Mouse (Mus musculus): ENCODE measurements around the gene Mrps15. TPM values are rescaled to one million over a fixed set of nuclear protein-coding genes. Genes with fewer than 3 reads are reported as not detected.
A peak's percentile ranks its signal among the peaks of the same experiment; 100 is the strongest.

Mrps15 gene
- polyA plus RNA-seq, 1 experiment from 2014 or later: 151 TPM

DNA sequence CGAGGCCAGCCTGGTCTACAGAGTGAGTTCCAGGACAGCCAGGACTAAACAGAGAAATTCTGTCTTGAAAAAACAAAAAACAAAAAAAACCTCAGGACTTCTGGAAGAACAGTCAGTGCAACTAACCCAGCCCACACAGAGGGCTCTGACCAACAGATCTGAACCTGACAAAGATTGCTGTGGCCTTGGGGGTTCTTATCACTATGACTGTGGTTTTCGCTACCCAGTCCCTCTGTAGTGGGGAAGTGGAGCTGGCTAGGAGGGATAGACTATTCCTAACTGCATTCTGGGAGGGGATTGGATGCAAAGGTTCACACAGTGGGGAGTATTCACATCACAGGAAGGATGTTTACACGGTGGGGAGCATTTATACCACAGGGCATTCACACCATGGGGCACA lies 17.7 kb upstream of the Mrps15 start:
- H3K36me3 ChIP-seq (ENCODE audit: control insufficient read depth, insufficient read depth, low read length): no peaks in the 10 kb centered on the region
- H3K4me1 ChIP-seq (ENCODE audit: control insufficient read depth, insufficient read depth, low read length): no peaks in the 10 kb centered on the region
- WGBS: 71% methylated on average over 3 of the region's 3 CpGs
- no peak overlapping the region for H3K4me2 ChIP-seq (ENCODE audit: low read depth, low read length)
- H3K9ac ChIP-seq (ENCODE audit: low read depth, low read length): no peak overlapping the region
- no peaks in the 10 kb centered on the region for H3K9me3 ChIP-seq (ENCODE audit: control insufficient read depth, low read length)
- no peaks in the 10 kb centered on the region for H3K27me3 ChIP-seq (replicated peaks; ENCODE audit: control insufficient read depth, insufficient read depth, low read length)
- no peak for ATAC-seq
- no peak overlapping the region for H3K4me3 ChIP-seq (ENCODE audit: low read length)
- no peak overlapping the region for H3K27ac ChIP-seq (ENCODE audit: low read length)

DNA sequence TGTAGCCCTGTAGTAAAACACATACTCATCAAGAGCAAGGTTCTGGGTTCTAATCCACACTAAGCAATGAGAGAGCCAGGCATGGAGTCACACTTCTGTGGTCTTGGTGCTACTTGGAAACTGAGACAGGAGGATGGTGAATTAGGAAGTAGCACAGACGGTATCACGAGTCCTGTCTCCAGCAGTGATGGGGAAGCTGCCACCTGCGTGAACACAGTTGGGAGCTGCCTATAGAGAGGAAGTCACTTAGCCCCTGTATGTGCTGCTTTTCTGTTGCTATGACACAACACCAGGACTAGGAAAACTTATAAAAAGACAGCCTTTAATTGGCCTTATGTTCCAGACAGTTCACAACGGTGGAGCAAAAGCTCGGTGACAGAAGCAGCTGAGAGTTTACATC lies 16.0 kb upstream of the Mrps15 start:
- Histone ChIP-seq H3K4me2 (ENCODE audit: low read depth, low read length) (no peak overlapping the region), H3K36me3 (ENCODE audit: control insufficient read depth, insufficient read depth, low read length) (no peaks in the 10 kb centered on the region), H3K27ac (ENCODE audit: low read length) (no peak overlapping the region), H3K4me3 (ENCODE audit: low read length) (no peak overlapping the region), H3K27me3 (replicated peaks; ENCODE audit: control insufficient read depth, insufficient read depth, low read length) (no peaks in the 10 kb centered on the region), H3K9ac (ENCODE audit: low read depth, low read length) (no peak overlapping the region), H3K4me1 (ENCODE audit: control insufficient read depth, insufficient read depth, low read length) (no peaks in the 10 kb centered on the region), H3K9me3 (ENCODE audit: control insufficient read depth, low read length) (no peaks in the 10 kb centered on the region)
- no peak for ATAC-seq
- WGBS: 71% methylated on average over 5 of the region's 5 CpGs

DNA sequence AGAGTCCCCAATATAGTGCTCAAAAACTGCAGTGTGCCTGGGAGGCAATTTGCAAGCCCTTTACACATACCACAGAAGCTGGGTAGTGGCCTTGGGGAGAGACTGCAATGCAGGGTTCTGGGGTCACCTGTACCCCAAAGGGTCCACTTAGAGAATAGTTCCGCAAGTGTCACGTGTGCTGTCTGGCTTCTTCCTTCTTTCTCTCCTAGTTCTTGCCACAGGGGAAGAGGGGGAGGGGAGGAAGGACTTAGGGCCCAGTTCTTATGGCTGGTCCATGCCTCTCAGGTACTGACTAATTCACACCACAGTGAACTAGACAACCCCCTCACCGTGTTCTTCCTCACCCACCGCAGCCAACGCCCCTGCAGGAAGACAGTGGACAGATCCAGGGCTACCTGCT lies 11.3 kb upstream of the Mrps15 start:
- no peaks in the 10 kb centered on the region for H3K4me1 ChIP-seq (ENCODE audit: control insufficient read depth, insufficient read depth, low read length)
- WGBS: 89% methylated on average over 5 of the region's 5 CpGs
- no peak overlapping the region for H3K27ac ChIP-seq (ENCODE audit: low read length)
- no peak overlapping the region for H3K9ac ChIP-seq (ENCODE audit: low read depth, low read length)
- H3K4me2 ChIP-seq (ENCODE audit: low read depth, low read length): no peak overlapping the region
- H3K4me3 ChIP-seq (ENCODE audit: low read length): no peak overlapping the region
- no peak for ATAC-seq
- no peaks in the 10 kb centered on the region for H3K36me3 ChIP-seq (ENCODE audit: control insufficient read depth, insufficient read depth, low read length)
- no peaks in the 10 kb centered on the region for H3K27me3 ChIP-seq (replicated peaks; ENCODE audit: control insufficient read depth, insufficient read depth, low read length)
- no peaks in the 10 kb centered on the region for H3K9me3 ChIP-seq (ENCODE audit: control insufficient read depth, low read length)

DNA sequence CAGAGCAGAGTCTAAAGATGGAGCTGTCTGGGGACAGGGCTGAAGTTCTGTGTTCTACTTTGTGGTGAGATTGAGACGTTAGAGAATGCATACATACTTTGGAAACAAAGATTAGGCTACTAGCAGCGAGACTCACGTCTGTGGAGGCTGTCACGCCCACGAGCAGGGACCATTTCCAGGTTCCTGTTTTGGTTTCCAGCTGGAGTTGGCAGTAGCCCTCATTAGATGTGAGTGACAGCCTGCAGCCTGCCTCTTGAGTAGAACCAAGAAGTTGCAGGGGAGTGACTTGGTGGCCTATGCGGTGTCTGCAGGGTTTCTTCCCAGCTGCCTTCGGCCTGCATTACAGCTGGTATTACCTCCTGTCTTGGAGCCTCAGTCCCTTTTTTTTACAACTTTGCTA lies 4.9 kb downstream of the Mrps15 start:
- H3K4me3 ChIP-seq (ENCODE audit: low read length): no peak overlapping the region
- H3K4me1 ChIP-seq (ENCODE audit: control insufficient read depth, insufficient read depth, low read length): peaks cover 10% of the 10 kb centered on the region
- H3K4me2 ChIP-seq (ENCODE audit: low read depth, low read length): no peak overlapping the region
- no peak for ATAC-seq
- no peaks in the 10 kb centered on the region for H3K9me3 ChIP-seq (ENCODE audit: control insufficient read depth, low read length)
- WGBS: 79% methylated on average over 7 of the region's 7 CpGs
- peaks cover 21% of the 10 kb centered on the region for H3K36me3 ChIP-seq (ENCODE audit: control insufficient read depth, insufficient read depth, low read length)
- no peak overlapping the region for H3K27ac ChIP-seq (ENCODE audit: low read length)
- no peak overlapping the region for H3K9ac ChIP-seq (ENCODE audit: low read depth, low read length)
- no peaks in the 10 kb centered on the region for H3K27me3 ChIP-seq (replicated peaks; ENCODE audit: control insufficient read depth, insufficient read depth, low read length)

DNA sequence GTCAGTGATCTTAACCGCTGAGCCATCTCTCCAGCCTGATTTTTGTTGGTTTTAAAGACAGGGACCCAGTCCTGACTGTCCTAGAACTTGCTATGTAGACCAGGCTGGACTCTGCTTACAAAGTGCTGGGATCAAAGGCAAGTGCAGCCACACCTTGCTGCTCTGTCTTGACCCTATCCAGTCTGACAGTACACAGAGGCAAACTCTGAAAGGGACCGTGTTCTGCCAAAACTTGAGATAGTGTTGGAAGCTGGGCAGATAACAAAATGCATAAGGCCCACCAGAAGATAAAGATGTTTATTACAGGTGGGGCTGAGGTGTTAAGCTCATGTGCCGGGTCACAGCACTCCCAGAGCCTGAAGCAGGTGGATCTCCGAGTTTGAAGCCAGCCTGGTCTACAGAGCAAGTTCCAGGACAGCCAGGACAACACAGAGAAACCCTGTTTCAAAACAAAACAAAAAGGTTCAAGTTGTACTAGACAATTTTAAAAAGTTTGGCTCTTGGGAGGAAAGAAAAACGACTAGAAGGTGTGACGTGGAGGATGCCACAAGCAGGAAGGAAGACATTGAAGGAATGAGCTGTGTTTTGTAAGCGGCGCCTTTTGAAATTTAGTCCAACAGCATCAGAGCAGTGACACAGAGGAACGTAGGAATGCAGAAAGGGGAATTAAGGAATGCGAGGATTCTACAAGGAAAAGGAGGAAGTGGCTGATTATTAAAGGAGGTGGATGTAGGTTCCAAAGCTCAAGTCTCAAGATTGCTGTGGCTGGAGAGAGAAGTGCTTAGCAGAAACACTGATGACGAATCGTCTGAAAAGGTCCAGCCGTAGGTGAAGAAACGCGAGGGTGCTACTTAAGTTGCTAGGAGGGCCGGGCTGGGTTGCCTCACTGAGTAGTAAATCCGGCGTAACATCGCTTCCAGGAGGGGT lies 10.7 kb downstream of the Mrps15 start:
- no peaks in the 10 kb centered on the region for H3K27me3 ChIP-seq (replicated peaks; ENCODE audit: control insufficient read depth, insufficient read depth, low read length)
- peak overlapping the region; percentile 43 for H3K9ac ChIP-seq (ENCODE audit: low read depth, low read length)
- ATAC-seq: peak; percentile 45
- 11% methylated on average over 19 of the region's 19 CpGs for WGBS
- H3K9me3 ChIP-seq (ENCODE audit: control insufficient read depth, low read length): no peaks in the 10 kb centered on the region
- H3K36me3 ChIP-seq (ENCODE audit: control insufficient read depth, insufficient read depth, low read length): peaks cover 12% of the 10 kb centered on the region
- peak overlapping the region; percentile 67 for H3K4me3 ChIP-seq (ENCODE audit: low read length)
- H3K4me2 ChIP-seq (ENCODE audit: low read depth, low read length): peak overlapping the region; percentile 79
- peak overlapping the region; percentile 62; the same call in 1 of the 2 replicates for H3K27ac ChIP-seq (ENCODE audit: low read length)
- peaks cover 11% of the 10 kb centered on the region for H3K4me1 ChIP-seq (ENCODE audit: control insufficient read depth, insufficient read depth, low read length)

DNA sequence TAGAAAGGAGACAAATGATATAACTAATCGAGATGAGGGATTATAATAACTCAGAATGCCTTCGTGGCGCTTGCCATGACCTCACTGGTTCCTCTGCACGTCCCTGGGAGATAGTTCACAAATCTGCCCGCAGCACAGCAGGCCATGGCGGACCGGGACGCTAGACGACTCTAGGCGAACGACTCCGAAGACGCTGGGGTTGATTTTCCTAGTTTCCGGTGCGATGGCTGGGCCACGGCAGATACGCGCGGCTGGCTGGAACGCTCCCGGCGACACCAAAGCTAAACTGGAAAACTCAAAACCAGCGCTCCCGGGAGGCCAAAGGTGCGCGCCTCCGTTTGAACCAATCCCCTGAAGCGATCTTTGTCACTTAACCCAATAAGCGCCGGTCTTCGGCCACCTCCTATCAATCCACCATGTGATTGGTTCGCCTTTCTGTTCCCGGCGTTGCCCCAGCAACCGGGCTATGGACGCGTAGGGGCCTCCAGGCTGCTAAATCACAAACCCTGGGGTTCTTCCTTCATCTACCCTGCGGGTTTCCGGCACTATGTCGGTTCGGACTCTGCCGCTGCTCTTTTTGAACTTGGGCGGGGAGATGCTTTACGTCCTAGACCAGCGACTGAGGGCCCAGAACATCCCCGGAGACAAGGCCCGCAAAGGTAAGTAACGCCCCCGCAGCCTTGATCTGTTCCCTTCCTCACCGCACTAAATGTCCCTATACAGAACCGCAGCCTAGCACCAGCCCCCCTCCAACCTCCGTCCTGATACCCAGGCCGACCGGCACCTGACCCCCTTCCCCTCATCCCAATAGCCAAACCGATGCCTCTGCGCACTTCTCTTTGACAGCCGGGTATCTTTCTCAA lies 11.6 kb downstream of the Mrps15 start, which contains the start of gene Oscp1:
TSS of gene Oscp1 (plus strand) at position 432 of the 863 bp plus-strand sequence.
- no peaks in the 10 kb centered on the region for H3K9me3 ChIP-seq (ENCODE audit: control insufficient read depth, low read length)
- H3K27me3 ChIP-seq (replicated peaks; ENCODE audit: control insufficient read depth, insufficient read depth, low read length): no peaks in the 10 kb centered on the region
- ATAC-seq: peak; percentile 99
- H3K9ac ChIP-seq (ENCODE audit: low read depth, low read length): peak within 1 kb of the TSS; percentile 64
- H3K4me3 ChIP-seq (ENCODE audit: low read length): peak within 1 kb of the TSS; percentile 67
- peak within 1 kb of the TSS; percentile 62; the same call in 1 of the 2 replicates for H3K27ac ChIP-seq (ENCODE audit: low read length)
- H3K4me1 ChIP-seq (ENCODE audit: control insufficient read depth, insufficient read depth, low read length): peaks cover 11% of the 10 kb centered on the region
- peaks cover 12% of the 10 kb centered on the region for H3K36me3 ChIP-seq (ENCODE audit: control insufficient read depth, insufficient read depth, low read length)
- peak within 1 kb of the TSS; percentile 79 for H3K4me2 ChIP-seq (ENCODE audit: low read depth, low read length)
- WGBS: 1% methylated on average over 57 of the region's 57 CpGs

DNA sequence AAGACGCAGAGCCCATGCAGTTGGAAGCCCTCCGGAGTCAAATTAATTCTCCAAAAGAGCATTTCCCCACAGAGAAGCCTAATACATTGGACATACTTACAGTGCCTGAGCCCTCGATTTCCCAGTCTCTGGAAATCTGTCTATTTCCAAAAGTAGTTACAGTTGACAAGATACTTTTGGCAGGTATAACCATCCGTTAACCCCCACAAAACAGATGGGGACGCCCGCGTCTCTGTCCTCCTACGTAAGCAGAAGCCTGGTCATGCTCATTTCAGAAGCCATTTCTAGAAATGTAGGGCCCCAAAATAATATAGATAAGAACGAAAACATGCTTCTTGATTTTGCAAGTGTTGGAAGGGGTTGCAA lies 12.3 kb downstream of the Mrps15 start:
- Histone ChIP-seq H3K9me3 (ENCODE audit: control insufficient read depth, low read length) (no peaks in the 10 kb centered on the region), H3K4me3 (ENCODE audit: low read length) (peak overlapping the region; percentile 67), H3K4me1 (ENCODE audit: control insufficient read depth, insufficient read depth, low read length) (peaks cover 11% of the 10 kb centered on the region), H3K27me3 (replicated peaks; ENCODE audit: control insufficient read depth, insufficient read depth, low read length) (no peaks in the 10 kb centered on the region), H3K27ac (ENCODE audit: low read length) (no peak overlapping the region), H3K9ac (ENCODE audit: low read depth, low read length) (peak overlapping the region; percentile 64), H3K4me2 (ENCODE audit: low read depth, low read length) (peak overlapping the region; percentile 79), H3K36me3 (ENCODE audit: control insufficient read depth, insufficient read depth, low read length) (peaks cover 11% of the 10 kb centered on the region)
- WGBS: 37% methylated on average over 9 of the region's 9 CpGs
- no peak for ATAC-seq

DNA sequence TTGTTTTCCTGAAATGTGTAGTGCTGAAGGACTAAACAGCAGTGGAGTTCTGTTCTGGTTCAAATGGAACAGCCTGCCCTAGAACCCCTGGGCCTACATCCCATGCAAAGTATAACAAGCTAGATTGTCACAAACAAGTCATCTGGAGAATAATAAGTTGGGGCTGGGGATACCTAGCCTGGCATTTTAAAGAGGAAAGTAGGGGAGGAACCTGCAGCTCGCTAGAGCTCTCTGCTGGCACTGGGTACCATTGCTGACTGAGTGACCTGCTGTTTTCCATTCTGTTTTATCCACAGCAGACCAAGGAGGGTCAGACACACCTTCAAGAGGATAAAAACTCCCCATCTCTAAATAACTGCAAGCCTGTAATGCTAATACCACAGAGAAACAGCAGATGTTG lies 16.1 kb downstream of the Mrps15 start:
- ATAC-seq: no peak
- Histone ChIP-seq H3K4me1 (ENCODE audit: control insufficient read depth, insufficient read depth, low read length) (peaks cover 3% of the 10 kb centered on the region), H3K27me3 (replicated peaks; ENCODE audit: control insufficient read depth, insufficient read depth, low read length) (no peaks in the 10 kb centered on the region), H3K27ac (ENCODE audit: low read length) (no peak overlapping the region), H3K9ac (ENCODE audit: low read depth, low read length) (no peak overlapping the region), H3K36me3 (ENCODE audit: control insufficient read depth, insufficient read depth, low read length) (no peaks in the 10 kb centered on the region), H3K9me3 (ENCODE audit: control insufficient read depth, low read length) (no peaks in the 10 kb centered on the region), H3K4me3 (ENCODE audit: low read length) (no peak overlapping the region), H3K4me2 (ENCODE audit: low read depth, low read length) (no peak overlapping the region)
- 50% methylated on average over 1 of the region's 1 CpGs for WGBS

DNA sequence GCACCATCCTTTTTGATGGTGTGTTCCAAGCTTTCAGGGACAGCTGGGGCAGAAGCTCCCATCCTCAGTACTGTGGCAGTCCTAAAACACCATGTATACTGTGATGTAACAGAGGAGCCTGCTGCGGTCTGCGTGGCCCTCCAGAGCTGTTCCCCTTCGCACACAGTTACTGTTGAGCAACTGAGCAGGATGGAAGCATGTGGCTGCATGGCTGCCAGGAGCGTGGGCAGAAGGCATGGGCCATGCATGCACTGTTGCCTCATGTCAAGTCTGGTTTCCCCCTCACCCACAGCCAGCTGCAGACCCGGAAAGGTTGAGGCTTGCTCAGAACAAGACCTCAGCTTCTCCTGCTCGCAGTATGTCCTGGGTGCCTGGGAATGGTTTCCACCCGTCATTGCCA lies 18.5 kb downstream of the Mrps15 start:
- H3K36me3 ChIP-seq (ENCODE audit: control insufficient read depth, insufficient read depth, low read length): no peaks in the 10 kb centered on the region
- H3K4me2 ChIP-seq (ENCODE audit: low read depth, low read length): no peak overlapping the region
- 92% methylated on average over 7 of the region's 7 CpGs for WGBS
- no peak for ATAC-seq
- no peaks in the 10 kb centered on the region for H3K9me3 ChIP-seq (ENCODE audit: control insufficient read depth, low read length)
- no peak overlapping the region for H3K9ac ChIP-seq (ENCODE audit: low read depth, low read length)
- no peak overlapping the region for H3K4me3 ChIP-seq (ENCODE audit: low read length)
- no peaks in the 10 kb centered on the region for H3K4me1 ChIP-seq (ENCODE audit: control insufficient read depth, insufficient read depth, low read length)
- no peaks in the 10 kb centered on the region for H3K27me3 ChIP-seq (replicated peaks; ENCODE audit: control insufficient read depth, insufficient read depth, low read length)
- H3K27ac ChIP-seq (ENCODE audit: low read length): no peak overlapping the region

Measured in intestine, embryonic 16.5 days (tissue).